Mouse (Mus musculus) spleen, adult 2 months (tissue): ENCODE results near the gene Slain1. TPM values are rescaled to one million over a fixed set of nuclear protein-coding genes. Genes with fewer than 3 reads are reported as not detected.

ENCODE experiments used
- DNase-seq, 2 experiments: peaks; one replicate each; pipeline versions ENCODE4 v3.0.0 to v3.0.0-alpha.2; 2012 to 2021; ENCODE audit warnings: low spot score in 2 of 2, low read depth in 1 of 2
- H3K27ac ChIP-seq: fragments of 200-500 bp; 2 replicates; pipeline ENCODE4 v1.5.1; 2012; ENCODE audit warnings: low read length, inconsistent platforms; ENCODE audit not compliant: insufficient read depth
- H3K27me3 ChIP-seq: fragments of 200-500 bp; 2 replicates; pipeline ENCODE4 v1.6.1; 2012; ENCODE audit warnings: mild to moderate bottlenecking, moderate library complexity, low read length, inconsistent platforms; ENCODE audit not compliant: control insufficient read depth, insufficient read depth
- H3K36me3 ChIP-seq: fragments of 200-500 bp; 2 replicates; pipeline ENCODE4 v1.6.1; 2012; ENCODE audit warnings: mild to moderate bottlenecking, low read length, inconsistent platforms; ENCODE audit not compliant: control insufficient read depth, insufficient read depth
- H3K4me1 ChIP-seq: fragments of 200-500 bp; 2 replicates; pipeline ENCODE4 v1.6.1; 2011; ENCODE audit warnings: inconsistent platforms; ENCODE audit not compliant: control insufficient read depth, insufficient read depth, insufficient read length
- H3K4me3 ChIP-seq: fragments of 200-500 bp; 2 replicates; pipeline ENCODE4 v1.5.1; 2011; ENCODE audit warnings: mild to moderate bottlenecking, inconsistent platforms; ENCODE audit not compliant: insufficient read depth, insufficient read length; ENCODE audit errors: extremely low read depth
- CTCF ChIP-seq: fragments of 200-500 bp; IDR thresholded peaks from 2 replicates; pipeline ENCODE4 v1.5.1; 2011; ENCODE audit warnings: mild to moderate bottlenecking, inconsistent platforms; ENCODE audit not compliant: insufficient read depth, insufficient read length, insufficient replicate concordance; ENCODE audit errors: extremely low read depth
- POLR2A ChIP-seq: fragments of 200-500 bp; IDR thresholded peaks from 2 replicates; pipeline ENCODE4 v1.6.1; 2011; ENCODE audit warnings: low read depth, low read length, inconsistent platforms
- WGBS: fragments of 180-500 bp; shearing (Covaris S2); methylation state at CpG from one replicate; pipeline ENCODE4 v1.1.7; 2018; 5-methylcytosine and 5-hydroxymethylcytosine counted together
- polyA plus RNA-seq: library from polyadenylated mRNA; depleted of rRNA; stranded (reverse); fragments of >200 nt; gene quantifications from 2 replicates; pipeline ENCODE4 v1.2.3, GENCODE M21; 2012; rRNA removed

Gene Slain1
- 15.0 and 23.2 TPM in 2 replicates for polyA plus RNA-seq

GRCm38 (mm10) chr14:103649896-103650334, at the start of gene Slain1:
Gene Slain1, plus strand, starts transcription at chr14:103650228.
- Histone ChIP-seq H3K4me3 (peak within 1 kb of the TSS; percentile 82), H3K27me3 (no peaks in the 10 kb centered on the region), H3K27ac (peak within 1 kb of the TSS; percentile 88), H3K36me3 (no peaks in the 10 kb centered on the region), H3K4me1 (peaks cover 9% of the 10 kb centered on the region)
- DNase-seq, result peak; percentile 83 to 97
- TF ChIP-seq CTCF (no peak), POLR2A (peak; percentile 78)
- WGBS, result 1% methylated on average over 32 of the region's 32 CpGs

- WGBS, result 90% methylated on average over 8 of the region's 8 CpGs
Measured at GRCm38 (mm10) chr14:103608063-103608462, 42.0 kb upstream of the Slain1 start.

GRCm38 (mm10) chr14:103613573-103614271, 36.3 kb upstream of the Slain1 start:
- no peak for DNase-seq
- WGBS, result 94% methylated on average over 6 of the region's 6 CpGs
- Histone ChIP-seq H3K4me1 (no peaks in the 10 kb centered on the region), H3K27me3 (no peaks in the 10 kb centered on the region), H3K27ac (no peak overlapping the region), H3K36me3 (no peaks in the 10 kb centered on the region), H3K4me3 (no peak overlapping the region)
- no peak for TF ChIP-seq CTCF
- no peak for TF ChIP-seq POLR2A

More at GRCm38 (mm10) chr14:103608063-103608462, 42.0 kb upstream of the Slain1 start:
- Histone ChIP-seq H3K27ac (no peak overlapping the region), H3K4me1 (no peaks in the 10 kb centered on the region), H3K4me3 (no peak overlapping the region), H3K36me3 (no peaks in the 10 kb centered on the region), H3K27me3 (no peaks in the 10 kb centered on the region)
- TF ChIP-seq CTCF, result no peak
- no peak for TF ChIP-seq POLR2A
- no peak for DNase-seq

GRCm38 (mm10) chr14:103614272-103614587, 35.8 kb upstream of the Slain1 start:
- H3K27me3 ChIP-seq, result no peaks in the 10 kb centered on the region
- H3K4me3 ChIP-seq, result no peak overlapping the region
- WGBS, result 89% methylated on average over 4 of the region's 4 CpGs
- no peak for TF ChIP-seq POLR2A
- TF ChIP-seq CTCF, result no peak
- H3K27ac ChIP-seq, result no peak overlapping the region
- no peaks in the 10 kb centered on the region for H3K36me3 ChIP-seq
- DNase-seq, result no peak
- no peaks in the 10 kb centered on the region for H3K4me1 ChIP-seq

GRCm38 (mm10) chr14:103619756-103620155, 30.3 kb upstream of the Slain1 start:
- TF ChIP-seq POLR2A (no peak), CTCF (no peak)
- DNase-seq, result no peak
- Histone ChIP-seq H3K36me3 (no peaks in the 10 kb centered on the region), H3K27me3 (no peaks in the 10 kb centered on the region), H3K4me3 (no peak overlapping the region), H3K27ac (no peak overlapping the region), H3K4me1 (no peaks in the 10 kb centered on the region)
- 83% methylated on average over 4 of the region's 4 CpGs for WGBS

GRCm38 (mm10) chr14:103621207-103621606, 28.8 kb upstream of the Slain1 start:
- H3K4me1 ChIP-seq, result no peaks in the 10 kb centered on the region
- H3K4me3 ChIP-seq, result no peak overlapping the region
- no peaks in the 10 kb centered on the region for H3K27me3 ChIP-seq
- no peak for DNase-seq
- no peak overlapping the region for H3K27ac ChIP-seq
- no peaks in the 10 kb centered on the region for H3K36me3 ChIP-seq
- 96% methylated on average over 2 of the region's 2 CpGs for WGBS
- no peak for TF ChIP-seq POLR2A
- no peak for TF ChIP-seq CTCF

- WGBS, result 87% methylated on average over 6 of the region's 6 CpGs
- Histone ChIP-seq H3K27ac (no peak overlapping the region), H3K4me3 (no peak overlapping the region), H3K4me1 (no peaks in the 10 kb centered on the region), H3K36me3 (no peaks in the 10 kb centered on the region), H3K27me3 (no peaks in the 10 kb centered on the region; the same call in 1 of the 2 replicates)
- DNase-seq, result no peak
- TF ChIP-seq CTCF (no peak), POLR2A (no peak)
Measured at GRCm38 (mm10) chr14:103626100-103626499, 23.9 kb upstream of the Slain1 start.
